9 mouse cellular contexts compared by ENCODE assay signal in genomic region chr7:139905661-139906060, GRCm38 (mm10). TPM values are rescaled to one million over a fixed set of nuclear protein-coding genes. Genes with fewer than 3 reads are reported as not detected.
DNase-seq lines count a peak whose midpoint lies in the region; ATAC-seq and TF ChIP-seq lines count a peak whose summit lies in the region.
"Had no signal": no experiment of that assay in that cellular context is flagged by ENCODE, and none has a peak within 500 bp of the region (broad histone marks: within the 10 kb centered on the region; RNA-seq: fewer than 3 reads in every experiment).

No protein-coding gene starts in this region.

- H3K36me3 ChIP-seq in embryonic facial prominence, embryonic 11.5 days (replicated peaks; ENCODE audit: control insufficient read depth, insufficient read depth, low read depth, low read length) = no peaks in the 10 kb centered on the region
- H3K36me3 ChIP-seq in hindbrain, postnatal 0 days (ENCODE audit: insufficient read depth, low read length) = no peaks in the 10 kb centered on the region
- H3K36me3 ChIP-seq in liver, embryonic 14.5 days (replicated peaks; ENCODE audit: control insufficient read depth, insufficient read depth, low read depth) = no peaks in the 10 kb centered on the region
- peaks cover 5% of the 10 kb centered on the region; the same call in 1 of the 2 replicates for H3K36me3 ChIP-seq in neural tube, embryonic 15.5 days

- H3K4me1 ChIP-seq in embryonic facial prominence, embryonic 11.5 days (ENCODE audit: control insufficient read depth, insufficient read depth, low read length) = no peaks in the 10 kb centered on the region
- peaks cover 6% of the 10 kb centered on the region; the same call in 1 of the 2 replicates for H3K4me1 ChIP-seq in hindbrain, postnatal 0 days (ENCODE audit: insufficient read depth, low read length)
- H3K4me1 ChIP-seq in liver, embryonic 14.5 days (replicated peaks; ENCODE audit: control insufficient read depth in 2 of 2, insufficient read depth in 2 of 2, low read length in 1 of 2) = no peaks in the 10 kb centered on the region; a peak in 1 of 4 replicates
- H3K4me1 ChIP-seq in neural tube, embryonic 15.5 days = peaks cover 31% of the 10 kb centered on the region

- no peak overlapping the region for H3K4me3 ChIP-seq in embryonic facial prominence, embryonic 11.5 days (ENCODE audit: low read depth, low read length)
- no peak overlapping the region for H3K4me3 ChIP-seq in hindbrain, postnatal 0 days (ENCODE audit: low read length)
- no peak overlapping the region for H3K4me3 ChIP-seq in liver, embryonic 14.5 days (ENCODE audit: insufficient read depth in 1 of 2, low read depth in 2 of 2, low read length in 2 of 2)
- no peak overlapping the region for H3K4me3 ChIP-seq in neural tube, embryonic 15.5 days (replicated peaks)

- peak; percentile 63 for TF ChIP-seq CTCF in hindbrain, postnatal 0 days (IDR thresholded peaks at IDR 0.05; ENCODE audit: low read depth)
- TF ChIP-seq CTCF in liver, embryonic 14.5 days (IDR thresholded peaks at IDR 0.05; ENCODE audit: low read depth) = peak; percentile 59

- H3K4me2 ChIP-seq in embryonic facial prominence, embryonic 11.5 days (ENCODE audit: low read depth, low read length) = no peak overlapping the region
- no peak overlapping the region for H3K4me2 ChIP-seq in hindbrain, postnatal 0 days (ENCODE audit: low read depth, low read length)
- H3K4me2 ChIP-seq in liver, embryonic 14.5 days (ENCODE audit: low read depth) = no peak overlapping the region
- H3K4me2 ChIP-seq in neural tube, embryonic 15.5 days = peak overlapping the region; percentile 19

- H3K9me3 ChIP-seq in embryonic facial prominence, embryonic 11.5 days (replicated peaks; ENCODE audit: control insufficient read depth, low read length) = no peaks in the 10 kb centered on the region
- no peaks in the 10 kb centered on the region for H3K9me3 ChIP-seq in hindbrain, postnatal 0 days (ENCODE audit: low read length)
- no peaks in the 10 kb centered on the region for H3K9me3 ChIP-seq in liver, embryonic 14.5 days (ENCODE audit: control insufficient read depth, low read length)
- H3K9me3 ChIP-seq in neural tube, embryonic 15.5 days (replicated peaks) = no peaks in the 10 kb centered on the region

- no peak overlapping the region for H3K27ac ChIP-seq in embryonic facial prominence, embryonic 11.5 days (replicated peaks; ENCODE audit: low read depth, low read length)
- H3K27ac ChIP-seq in hindbrain, postnatal 0 days = no peak overlapping the region
- H3K27ac ChIP-seq in liver, embryonic 14.5 days = no peak overlapping the region
- H3K27ac ChIP-seq in neural tube, embryonic 15.5 days (replicated peaks) = no peak overlapping the region

- no peak for TF ChIP-seq EP300 in liver, embryonic 14.5 days (IDR thresholded peaks at IDR 0.05; ENCODE audit: low read depth)

- intact Hi-C loops in left cerebral cortex, postnatal 4 days (cut with DNase I) = no loop called here
- intact Hi-C loops in left cerebral cortex, postnatal 36 days (cut with DNase I) = loop anchor here (10.0 kb wide), 1 partner anchor 89 kb away; the partner anchor contains the start of gene Adam8

- WGBS in embryonic facial prominence, embryonic 11.5 days = 5% methylated on average over 6 of the region's 6 CpGs
- 4% methylated on average over 6 of the region's 6 CpGs for WGBS in hindbrain, postnatal 0 days
- WGBS in liver, embryonic 14.5 days (ENCODE audit: insufficient replicate concordance) = 8% methylated on average over 6 of the region's 6 CpGs
- WGBS in neural tube, embryonic 15.5 days = 8% methylated on average over 6 of the region's 6 CpGs

- H3K9ac ChIP-seq in embryonic facial prominence, embryonic 11.5 days (replicated peaks; ENCODE audit: low read length) = no peak overlapping the region
- H3K9ac ChIP-seq in hindbrain, postnatal 0 days (replicated peaks; ENCODE audit: low read length) = no peak overlapping the region
- H3K9ac ChIP-seq in liver, embryonic 14.5 days (replicated peaks) = no peak overlapping the region
- H3K9ac ChIP-seq in neural tube, embryonic 15.5 days (replicated peaks) = no peak overlapping the region

- peak; percentile 63; the same call in 1 of the 2 replicates for ATAC-seq in embryonic facial prominence, embryonic 11.5 days (replicated peaks; ENCODE audit: insufficient number of reproducible peaks, low FRiP score, low TSS enrichment, low read depth)
- 0 out of 2 replicates have a peak, but pooled peaks have one; percentile 41 for ATAC-seq in hindbrain, postnatal 0 days
- ATAC-seq in liver, embryonic 14.5 days (ENCODE audit: insufficient read depth) = no peak
- 0 out of 2 replicates have a peak, but pooled peaks have one; percentile 18 for ATAC-seq in neural tube, embryonic 15.5 days (ENCODE audit: low FRiP score)

- peak; percentile 44 for DNase-seq in left cerebral cortex, postnatal 4 days
- no peak for DNase-seq in left cerebral cortex, postnatal 36 days (ENCODE audit: low spot score in 2 of 2)
- DNase-seq in R1 (ENCODE audit: low read depth, low spot score) = peak; percentile 78
- peak; percentile 76 for DNase-seq in embryonic facial prominence, embryonic 11.5 days (ENCODE audit: low spot score)
- peak; percentile 63 for DNase-seq in hindbrain, postnatal 0 days (ENCODE audit: low spot score)
- peak in 2 of 3 experiments; percentile 4 to 6 for DNase-seq in liver, embryonic 14.5 days (ENCODE audit: low read depth in 3 of 3, low spot score in 3 of 3)
- no peak for DNase-seq in spleen, postnatal 14 days (ENCODE audit: low spot score in 2 of 2)

- H3K27me3 ChIP-seq in embryonic facial prominence, embryonic 11.5 days (ENCODE audit: control insufficient read depth, insufficient read depth, low read length) = no peaks in the 10 kb centered on the region
- no peaks in the 10 kb centered on the region for H3K27me3 ChIP-seq in hindbrain, postnatal 0 days (ENCODE audit: insufficient read depth, low read length)
- H3K27me3 ChIP-seq in liver, embryonic 14.5 days (ENCODE audit: control insufficient read depth, insufficient read depth, low read length) = no peaks in the 10 kb centered on the region
- no peaks in the 10 kb centered on the region for H3K27me3 ChIP-seq in neural tube, embryonic 15.5 days (replicated peaks)

RNA-seq across cellular contexts. Expression of gene Kndc1, which starts 11.2 kb away (rescaled TPM):
- total RNA-seq in left cerebral cortex, postnatal 4 days (2021) = 10 to 100 TPM; 36.2 to 45.3 TPM
- 10 to 100 TPM; 70.1 to 70.2 TPM for total RNA-seq in left cerebral cortex, postnatal 36 days (2021)
- 0.21 and 0.24 TPM in 2 replicates for polyA plus RNA-seq in embryonic facial prominence, embryonic 11.5 days (2014; fragmentation: Nextera tagmentation; extraction: Ambion mirVana)
- 53.6 and 63.1 TPM in 2 replicates for total RNA-seq in hindbrain, postnatal 0 days (2014; rRNA removed)
- 12.7 and 12.8 TPM in 2 replicates for polyA plus RNA-seq in hindbrain, postnatal 0 days (2015; fragmentation: Nextera tagmentation; extraction: Ambion mirVana)
- polyA plus RNA-seq in liver, embryonic 14.5 days (2012; rRNA removed) = 0.01 and 0.04 TPM in 2 replicates
- not detected in 2 replicates for polyA plus RNA-seq in liver, embryonic 14.5 days (2014; fragmentation: Nextera tagmentation; extraction: Ambion mirVana)
- 12.5 and 15.5 TPM in 2 replicates for polyA plus RNA-seq in neural tube, embryonic 15.5 days (2015; fragmentation: Nextera tagmentation; extraction: Ambion mirVana)
- total RNA-seq: neutrophil, adult 5-6 weeks had no signal

RNA-seq across cellular contexts. Expression of gene Utf1, which starts 37.9 kb away (rescaled TPM):
- total RNA-seq in left cerebral cortex, postnatal 4 days (2021) = not detected
- not detected for total RNA-seq in left cerebral cortex, postnatal 36 days (2021)
- 0.29 TPM in 1 of 2 replicates, not detected in the other for polyA plus RNA-seq in embryonic facial prominence, embryonic 11.5 days (2014; fragmentation: Nextera tagmentation; extraction: Ambion mirVana)
- not detected in 2 replicates for total RNA-seq in hindbrain, postnatal 0 days (2014; rRNA removed)
- polyA plus RNA-seq in hindbrain, postnatal 0 days (2015; fragmentation: Nextera tagmentation; extraction: Ambion mirVana) = not detected in 2 replicates
- not detected in 2 replicates for polyA plus RNA-seq in liver, embryonic 14.5 days (2012; rRNA removed)
- polyA plus RNA-seq in liver, embryonic 14.5 days (2014; fragmentation: Nextera tagmentation; extraction: Ambion mirVana) = not detected in 2 replicates
- polyA plus RNA-seq in neural tube, embryonic 15.5 days (2015; fragmentation: Nextera tagmentation; extraction: Ambion mirVana) = 1.6 TPM in 1 of 2 replicates, not detected in the other
- total RNA-seq: neutrophil, adult 5-6 weeks had no signal

Comparison
In these comparisons a context has a peak if more than half of its experiments do, and no peak if none do; other contexts are left out.
1. DNase-seq: peak in left cerebral cortex, postnatal 4 days (single experiment), R1 (single experiment), embryonic facial prominence, embryonic 11.5 days (single experiment), hindbrain, postnatal 0 days (single experiment) and liver, embryonic 14.5 days (2 of 3); none in left cerebral cortex, postnatal 36 days (0 of 2) and spleen, postnatal 14 days (0 of 2).
2. RNA of gene Kndc1, which starts 11.2 kb away (polyA plus RNA-seq): 12.5 to 15.5 TPM in neural tube, embryonic 15.5 days and 12.7 to 12.8 TPM in hindbrain, postnatal 0 days; 0.21 to 0.24 TPM in embryonic facial prominence, embryonic 11.5 days and 0.01 to 0.04 TPM in liver, embryonic 14.5 days; every median in the first group is over 10 times any median in the second.